Mouse (Mus musculus) small intestine, adult 10 weeks (tissue): ENCODE data around the gene Bfsp2. TPM values are rescaled to one million over a fixed set of nuclear protein-coding genes. Genes with fewer than 3 reads are reported as not detected.

Source experiments
- polyA plus RNA-seq: library from polyadenylated mRNA; stranded (reverse); fragments of 350-450 nt; fragmentation: Illumina TruSeq; extraction: RNeasy Lipid Tissue Mini Kit (QIAGEN cat#74804); gene quantifications from one replicate; pipeline ENCODE4 v1.2.3, GENCODE M21; 2014; ENCODE audit warnings: low replicate concordance

The Bfsp2 gene
- polyA plus RNA-seq: not detected

GRCm38 (mm10) chr9:103480044-103480576 lies at the start of gene Bfsp2:
Gene Bfsp2, minus strand, starts transcription at chr9:103480420.

Other genes with a start within 250 kb of the Bfsp2 start
- 29.1 TPM for gene Trf, start 250.0 kb downstream of the Bfsp2 start, polyA plus RNA-seq
- gene 1300017J02Rik, start 175.3 kb downstream of the Bfsp2 start, polyA plus RNA-seq: not detected
- gene Topbp1, start 175.2 kb downstream of the Bfsp2 start, polyA plus RNA-seq: 32.7 TPM
- gene Cdv3, start 114.6 kb downstream of the Bfsp2 start, polyA plus RNA-seq: 109 TPM